Mouse (Mus musculus) spleen, adult 2 months (tissue): ENCODE results near the gene Chchd10.

ENCODE experiments used
- CTCF ChIP-seq: fragments of 200-500 bp; IDR thresholded peaks from 2 replicates; pipeline ENCODE4 v1.5.1; 2011; ENCODE audit warnings: mild to moderate bottlenecking, inconsistent platforms; ENCODE audit not compliant: insufficient read depth, insufficient read length, insufficient replicate concordance; ENCODE audit errors: extremely low read depth
- POLR2A ChIP-seq: fragments of 200-500 bp; IDR thresholded peaks from 2 replicates; pipeline ENCODE4 v1.6.1; 2011; ENCODE audit warnings: low read depth, low read length, inconsistent platforms

DNA sequence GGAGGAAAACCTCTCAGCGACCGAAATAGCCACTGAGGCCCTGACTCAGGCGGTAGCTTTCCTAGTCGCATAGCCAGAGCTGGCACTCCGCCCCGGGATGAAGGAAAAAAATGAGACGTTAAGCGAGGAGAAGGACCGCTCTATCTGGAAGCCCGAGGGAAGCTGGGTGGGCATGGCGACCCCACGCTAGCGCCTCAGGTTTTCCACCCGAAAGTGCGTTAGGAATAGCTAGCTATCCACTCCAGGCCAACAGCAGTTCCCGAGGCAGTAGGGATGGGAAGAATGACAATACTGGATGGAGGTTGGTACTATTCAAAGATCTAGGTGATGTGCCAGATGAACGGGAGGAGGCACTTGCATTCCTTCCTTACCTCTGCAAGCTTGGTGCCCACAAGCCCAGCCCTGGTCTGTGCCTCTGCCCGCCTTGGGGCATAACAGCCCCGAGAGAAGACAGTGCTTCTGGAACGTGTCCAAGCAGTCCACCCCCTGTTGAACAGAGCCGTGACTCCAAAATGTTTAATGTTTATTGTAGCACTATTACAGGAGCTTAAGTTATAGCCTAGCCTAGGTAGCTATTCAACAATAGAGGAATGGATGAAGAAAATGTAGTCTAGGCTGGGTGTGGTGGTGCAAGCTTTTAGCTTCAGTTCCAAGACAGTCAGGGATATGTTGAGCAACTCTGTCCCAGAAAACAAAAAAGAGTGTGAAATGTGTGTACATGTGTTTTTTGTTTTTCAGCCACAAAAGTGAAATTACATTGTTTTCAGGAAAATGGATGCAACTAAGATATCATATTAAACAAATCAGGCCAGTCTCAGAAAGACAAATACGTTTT, 11.0 kb upstream of the Chchd10 start:
- TF ChIP-seq CTCF = no peak
- no peak for TF ChIP-seq POLR2A
